ENCODE assay signal across 7 mouse cellular contexts in the genomic region with DNA sequence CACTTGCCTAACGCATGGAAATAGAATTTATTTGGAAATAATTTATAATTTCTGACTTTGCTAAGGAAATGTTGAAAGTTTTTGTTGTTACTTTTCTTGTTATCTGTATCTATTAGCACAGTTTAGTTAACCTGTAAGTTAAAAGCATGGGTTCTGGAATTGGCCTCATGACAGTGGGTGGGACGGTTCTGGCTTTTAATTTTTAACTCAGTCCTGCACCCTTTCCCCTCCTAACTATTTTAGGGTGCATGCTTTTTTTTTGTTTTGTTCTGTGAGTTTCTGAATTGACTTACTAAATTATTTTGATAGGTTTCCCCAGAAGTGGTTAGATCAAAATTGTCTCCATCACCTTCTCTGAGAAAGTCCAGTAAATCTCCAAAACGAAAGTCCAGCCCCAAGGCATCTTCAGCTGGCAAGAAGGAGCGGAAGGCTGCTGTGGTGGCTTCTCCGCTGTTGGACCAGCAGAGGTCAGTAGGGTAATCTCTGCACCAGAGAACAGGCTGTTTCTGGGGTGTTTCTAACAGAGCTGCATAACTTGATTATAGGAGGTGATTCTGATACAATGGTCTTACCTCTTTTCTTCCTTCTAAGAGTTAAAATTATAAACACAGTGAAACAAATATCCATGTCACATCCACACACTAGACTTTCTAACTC. TPM values are rescaled to one million over a fixed set of nuclear protein-coding genes. Genes with fewer than 3 reads are reported as not detected.
DNase-seq lines count a peak whose midpoint lies in the region; ATAC-seq and TF ChIP-seq lines count a peak whose summit lies in the region.

No protein-coding gene starts in this region.

- no peak overlapping the region for H3K27ac ChIP-seq in left cerebral cortex, adult 2 months
- no peak overlapping the region for H3K27ac ChIP-seq in midbrain, embryonic 15.5 days
- no peak overlapping the region for H3K27ac ChIP-seq in forebrain, embryonic 13.5 days

- H3K27me3 ChIP-seq in midbrain, embryonic 15.5 days (replicated peaks), result no peaks in the 10 kb centered on the region
- H3K27me3 ChIP-seq in forebrain, embryonic 13.5 days, result no peaks in the 10 kb centered on the region

- intact Hi-C loops in left cerebral cortex, adult 2 months (cut with DNase I), result no loop called here

- peak; percentile 32 for TF ChIP-seq CTCF in left cerebral cortex, adult 2 months (IDR thresholded peaks at IDR 0.05)

- ATAC-seq in midbrain, embryonic 15.5 days (replicated peaks), result 0 out of 2 replicates have a peak, but pooled peaks have one; percentile 56
- ATAC-seq in forebrain, embryonic 13.5 days, result no peak

- no peak overlapping the region for H3K4me2 ChIP-seq in midbrain, embryonic 15.5 days
- no peak overlapping the region for H3K4me2 ChIP-seq in forebrain, embryonic 13.5 days

- no peaks in the 10 kb centered on the region for H3K9me3 ChIP-seq in midbrain, embryonic 15.5 days
- no peaks in the 10 kb centered on the region for H3K9me3 ChIP-seq in forebrain, embryonic 13.5 days (replicated peaks)

- H3K9ac ChIP-seq in midbrain, embryonic 15.5 days, result no peak overlapping the region
- no peak overlapping the region for H3K9ac ChIP-seq in forebrain, embryonic 13.5 days

- no peaks in the 10 kb centered on the region for H3K36me3 ChIP-seq in midbrain, embryonic 15.5 days (replicated peaks)
- peaks cover 6% of the 10 kb centered on the region; the same call in 1 of the 2 replicates for H3K36me3 ChIP-seq in forebrain, embryonic 13.5 days (ENCODE audit: poor library complexity, severe bottlenecking)

- no peak for DNase-seq in left cerebral cortex, adult 2 months (ENCODE audit: extremely low spot score in 1 of 2, low spot score in 2 of 2)
- no peak for DNase-seq in left cerebral cortex, adult 18-20 months (ENCODE audit: low spot score in 2 of 2)
- peak; percentile 7 for DNase-seq in NIH3T3 (ENCODE audit: low read depth)
- peak; percentile 59 for DNase-seq in embryo, embryonic 10.5 days (ENCODE audit: low spot score)
- DNase-seq in layer of hippocampus, postnatal 14 days (ENCODE audit: low spot score in 2 of 2), result no peak

- no peak overlapping the region for H3K4me3 ChIP-seq in left cerebral cortex, adult 2 months
- no peak overlapping the region for H3K4me3 ChIP-seq in midbrain, embryonic 15.5 days
- H3K4me3 ChIP-seq in forebrain, embryonic 13.5 days, result no peak overlapping the region

- WGBS in midbrain, embryonic 15.5 days, result 66% methylated on average over 5 of the region's 5 CpGs
- 67% methylated on average over 5 of the region's 5 CpGs for WGBS in forebrain, embryonic 13.5 days

- no peaks in the 10 kb centered on the region for H3K4me1 ChIP-seq in midbrain, embryonic 15.5 days
- H3K4me1 ChIP-seq in forebrain, embryonic 13.5 days, result no peaks in the 10 kb centered on the region

RNA-seq across cellular contexts. Expression of a gene that starts 25.3 kb away (rescaled TPM):
- 10 to 100 TPM; 65.5 to 66.9 TPM for total RNA-seq in left cerebral cortex, adult 2 months (2021)
- total RNA-seq in left cerebral cortex, adult 18-20 months (2021), result 10 to 100 TPM; 55.2 to 56.4 TPM
- 49.2 and 51.2 TPM in 2 replicates for polyA plus RNA-seq in midbrain, embryonic 15.5 days (2015; fragmentation: Nextera tagmentation; extraction: Ambion mirVana)
- 10 to 100 TPM; 53.1 to 55.8 TPM for total RNA-seq in layer of hippocampus, postnatal 14 days (2021)
- polyA plus RNA-seq in forebrain, embryonic 13.5 days (2015; fragmentation: Nextera tagmentation; extraction: Ambion mirVana), result 51.5 and 52.0 TPM in 2 replicates

Comparison
In these comparisons a context has a peak if more than half of its experiments do, and no peak if none do; other contexts are left out.
1. DNase-seq: peak in NIH3T3 (single experiment) and embryo, embryonic 10.5 days (single experiment); none in left cerebral cortex, adult 2 months (0 of 2), left cerebral cortex, adult 18-20 months (0 of 2) and layer of hippocampus, postnatal 14 days (0 of 2).